Mouse (Mus musculus) left cerebral cortex, adult 18-20 months (tissue): ENCODE measurements around the gene Qrich2. TPM values are rescaled to one million over a fixed set of nuclear protein-coding genes. Genes with fewer than 3 reads are reported as not detected.
"Not testable (repeated sequence)": the region's sequence is repeated elsewhere in the genome, so short reads cannot be mapped to it uniquely, and the experiment has no call there.

Experiments used
- DNase-seq, 2 experiments: peaks; one replicate each; pipeline ENCODE4 v3.0.0; 2021 to 2022; ENCODE audit warnings: low spot score in 2 of 2, mixed read lengths in 1 of 2
- total RNA-seq, 2 experiments: library from RNA; stranded (reverse); gene quantifications; 2 replicates each; pipeline ENCODE4 v1.2.3; 2021

Gene Qrich2
- total RNA-seq, 2 experiments from 2014 or later = 0.05 TPM; not detected in 1

DNA sequence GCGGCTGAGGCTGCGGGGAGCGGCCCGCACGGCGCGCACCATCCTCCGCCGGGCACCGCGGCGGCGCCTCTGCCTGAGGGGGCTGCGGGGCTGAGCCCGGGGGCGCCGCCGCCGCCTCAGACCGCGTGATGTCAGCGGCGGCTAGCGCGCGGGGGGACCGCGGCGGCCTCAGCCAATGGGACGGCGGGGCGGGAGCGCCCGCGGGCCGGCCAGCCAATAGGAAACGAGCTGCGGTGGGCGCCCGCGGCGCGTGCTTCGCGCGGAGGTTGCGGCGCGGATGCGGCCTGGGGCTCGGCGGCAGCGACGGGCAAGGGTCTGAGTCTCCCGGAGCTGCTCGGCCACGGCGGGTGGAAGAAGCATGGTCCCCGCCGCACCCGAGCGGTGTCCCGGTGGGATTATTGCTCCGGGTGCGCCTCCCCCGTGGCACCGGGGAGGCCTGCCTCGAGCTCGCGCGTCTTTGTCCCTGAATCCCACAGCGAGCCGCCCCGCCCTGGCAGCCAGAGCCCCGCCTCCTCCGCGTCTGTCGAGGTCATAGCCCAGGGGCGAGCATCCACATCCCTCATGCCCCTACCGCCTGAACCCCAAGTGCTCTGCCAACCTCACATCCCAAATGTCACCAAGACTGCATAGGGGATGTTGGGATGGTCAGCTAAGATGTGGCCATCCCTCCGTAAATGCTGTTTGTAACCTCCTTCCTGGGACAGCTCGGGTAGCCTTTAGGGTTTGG lies 53.0 kb downstream of the Qrich2 start, which contains the start of gene Rnf157:
TSS of gene Rnf157 (minus strand) at position 129 of the 727 bp plus-strand sequence.
- DNase-seq = peak; percentile 86 to 92

- DNase-seq = peak in 1 of 2 experiments; percentile 31
Observed at GRCm38 (mm10) chr11:116412028-116412827, 53.8 kb downstream of the Qrich2 start.

DNA sequence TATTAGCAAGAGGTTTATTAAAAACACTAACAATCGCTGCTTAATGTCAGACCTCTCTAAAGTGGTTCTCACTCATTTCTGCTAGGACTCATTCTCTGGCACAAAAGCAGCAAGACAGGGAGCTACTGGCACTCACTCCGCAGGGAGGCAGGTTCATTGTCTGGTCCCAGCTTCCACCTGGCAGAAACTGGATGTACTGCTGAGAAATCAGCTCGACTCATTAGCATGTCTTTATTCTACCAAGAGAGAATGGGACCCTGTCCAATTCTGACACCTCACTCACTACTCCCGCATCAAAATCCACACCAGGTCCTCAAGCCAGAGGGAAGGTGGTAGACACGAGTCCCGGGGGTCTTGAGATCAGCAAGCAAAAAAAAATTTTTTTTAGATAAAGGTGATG lies 54.5 kb downstream of the Qrich2 start:
- DNase-seq = no peak

GRCm38 (mm10) chr11:116410415-116410814 lies 55.6 kb downstream of the Qrich2 start:
- not testable (repeated sequence) for DNase-seq

- DNase-seq = no peak
Observed at GRCm38 (mm10) chr11:116409008-116409407, 57.0 kb downstream of the Qrich2 start.

- no peak for DNase-seq
Observed at GRCm38 (mm10) chr11:116406231-116406728, 59.8 kb downstream of the Qrich2 start.

GRCm38 (mm10) chr11:116405601-116406000 lies 60.4 kb downstream of the Qrich2 start:
- no peak for DNase-seq

- no peak for DNase-seq
Observed at GRCm38 (mm10) chr11:116400560-116400959, 65.5 kb downstream of the Qrich2 start.

- DNase-seq = no peak
Observed at GRCm38 (mm10) chr11:116398348-116398677, 67.7 kb downstream of the Qrich2 start.

GRCm38 (mm10) chr11:116397517-116398347 lies 68.3 kb downstream of the Qrich2 start:
- DNase-seq = no peak

DNA sequence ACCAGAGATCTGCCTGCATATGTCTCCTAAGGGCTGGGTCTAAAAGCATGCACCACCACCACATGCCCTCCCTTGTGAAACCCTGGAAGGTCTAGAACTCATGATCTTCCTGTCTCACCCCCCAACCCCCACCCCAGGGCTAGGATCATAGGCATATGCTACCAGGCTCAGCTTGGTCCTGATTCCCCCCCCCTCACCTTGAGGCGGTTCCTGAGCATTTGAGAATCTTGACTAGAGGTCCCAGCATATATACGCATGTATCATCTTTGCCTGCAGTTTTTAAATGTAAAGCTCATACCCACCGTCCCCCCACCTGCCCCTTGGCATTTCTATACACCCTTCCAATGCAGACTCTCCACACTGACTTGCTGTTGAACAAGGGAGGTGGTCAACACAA lies 69.1 kb downstream of the Qrich2 start:
- no peak for DNase-seq

DNA sequence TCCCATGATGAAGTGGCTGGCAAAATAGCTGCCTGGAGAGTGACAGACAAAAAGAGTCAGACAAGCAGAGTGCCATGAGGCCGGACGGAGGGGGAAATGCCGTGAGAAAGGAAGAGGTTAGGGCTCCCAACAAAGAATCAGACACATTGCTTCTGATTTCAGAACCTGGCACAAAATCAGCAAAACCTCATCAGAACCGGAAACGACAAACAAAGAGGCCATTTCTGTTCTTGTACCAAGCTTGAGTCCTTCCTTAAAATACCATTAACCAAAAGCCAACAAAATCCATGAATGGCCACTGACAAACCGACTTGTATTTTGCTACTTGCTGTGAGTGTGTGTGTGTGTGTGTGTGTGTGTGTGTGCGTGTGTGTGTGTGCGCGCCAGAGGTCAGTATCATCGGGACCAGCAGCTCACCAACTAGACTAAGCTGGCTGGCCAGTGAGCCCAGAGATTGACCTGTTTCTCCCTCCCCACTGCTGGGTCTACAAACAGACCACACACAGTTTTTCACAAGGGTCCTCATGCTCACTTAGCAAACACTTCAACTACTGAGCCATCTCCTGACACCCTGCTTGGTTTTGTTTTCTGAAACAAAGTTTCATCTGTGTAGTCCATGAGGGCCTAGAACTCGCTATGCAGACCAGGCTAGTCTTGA lies 69.6 kb downstream of the Qrich2 start:
- no peak for DNase-seq

- DNase-seq = no peak
Observed at GRCm38 (mm10) chr11:116394769-116395168, 71.3 kb downstream of the Qrich2 start.

Other genes starting within 250 kb of the Qrich2 start
- gene Evpl, start 228.2 kb downstream of the Qrich2 start, total RNA-seq = 1 to 10 TPM; 1.8 to 1.9 TPM
- 10 to 100 TPM; 76.5 to 78.4 TPM for gene Srp68, start 192.0 kb downstream of the Qrich2 start, total RNA-seq
- not detected for gene Galr2, start 185.3 kb downstream of the Qrich2 start, total RNA-seq
- 100 to 1,000 TPM in 1 of 2 experiments, 10 to 100 TPM in 1; 91.1 to 103 TPM for gene Exoc7, start 159.0 kb downstream of the Qrich2 start, total RNA-seq
- 1 to 10 TPM; 3.8 to 3.9 TPM for gene Foxj1, start 130.8 kb downstream of the Qrich2 start, total RNA-seq
- gene Rnf157, start 53.2 kb downstream of the Qrich2 start, total RNA-seq = 100 to 1,000 TPM; 256 to 274 TPM
- gene Ubald2, start 32.1 kb downstream of the Qrich2 start, total RNA-seq = 10 to 100 TPM; 27.5 to 32.6 TPM
- gene Prpsap1, start 28.0 kb upstream of the Qrich2 start, total RNA-seq = 10 to 100 TPM; 82.7 to 89.4 TPM
- gene Sphk1, start 64.7 kb upstream of the Qrich2 start, total RNA-seq = 1 to 10 TPM; 7.9 to 9.9 TPM
- 100 to 1,000 TPM; 123 TPM for gene Ube2o, start 115.2 kb upstream of the Qrich2 start, total RNA-seq
- gene Aanat, start 120.2 kb upstream of the Qrich2 start, total RNA-seq = 1 to 10 TPM in 1 of 2 experiments, under 1 TPM in 1; 0.56 to 1.4 TPM
- gene Rhbdf2, start 160.8 kb upstream of the Qrich2 start, total RNA-seq = 1 to 10 TPM; 1.6 to 1.9 TPM
- 1 to 10 TPM; 3.7 to 7.9 TPM for gene Prcd, start 187.3 kb upstream of the Qrich2 start, total RNA-seq
- 10 to 100 TPM; 48.6 to 55.9 TPM for gene Cygb, start 188.1 kb upstream of the Qrich2 start, total RNA-seq